Mouse (Mus musculus): ENCODE results near the gene Mep1a. TPM values are rescaled to one million over a fixed set of nuclear protein-coding genes. Genes with fewer than 3 reads are reported as not detected.
"Not testable (repeated sequence)": the region's sequence is repeated elsewhere in the genome, so short reads cannot be mapped to it uniquely, and the experiment has no call there.

Mep1a gene
- total and polyA plus RNA-seq, 3 experiments, result not detected

- WGBS, result 15% methylated on average over 4 of the region's 4 CpGs
- no peaks in the 10 kb centered on the region for H3K79me2 ChIP-seq (replicated peaks; ENCODE audit: control insufficient read depth, insufficient read depth, low read length)
- H3K36me3 ChIP-seq (ENCODE audit: control insufficient read depth, insufficient read depth, low read length), result no peaks in the 10 kb centered on the region
- TF ChIP-seq CTCF (IDR thresholded peaks at IDR 0.05), result no peak
- no peak for TF ChIP-seq EP300 (IDR thresholded peaks at IDR 0.05; ENCODE audit: insufficient read depth, low read depth, low read length)
- no peak for TF ChIP-seq POLR2A (IDR thresholded peaks at IDR 0.05; ENCODE audit: insufficient read depth, low read depth, low read length)
- no peak for DNase-seq
- H3K4me3 ChIP-seq, result no peak overlapping the region
- H3K27ac ChIP-seq, result no peak overlapping the region
- intact Hi-C loops (cut with DNase I), result no loop called here
- H3K27me3 ChIP-seq (ENCODE audit: control insufficient read depth, insufficient read depth, low read length), result no peaks in the 10 kb centered on the region
- H3K9ac ChIP-seq (ENCODE audit: low read depth, low read length), result no peak overlapping the region
- no peaks in the 10 kb centered on the region for H3K4me1 ChIP-seq (ENCODE audit: control insufficient read depth, insufficient read depth, low read length)
Observed at GRCm38 (mm10) chr17:43497521-43497920, 5.1 kb downstream of the Mep1a start.

DNA sequence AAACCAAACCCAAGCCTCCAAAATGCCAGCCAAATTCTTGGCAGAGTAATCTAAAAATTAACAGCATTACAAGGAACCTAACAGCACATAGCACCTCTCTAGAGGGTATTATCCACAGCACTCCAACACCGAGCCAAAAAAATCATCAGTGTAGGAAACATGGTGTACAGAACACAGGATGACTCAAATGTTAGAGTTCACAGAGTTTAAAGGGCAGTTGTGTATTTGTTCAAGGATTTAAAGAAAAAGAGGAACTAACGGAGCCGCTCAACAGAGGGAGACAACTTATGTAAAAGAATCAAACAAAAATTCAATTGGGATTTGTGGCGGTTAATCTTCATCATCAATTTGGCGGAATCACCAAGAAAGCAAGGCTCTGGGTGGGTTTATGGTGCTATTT is 7.1 kb downstream of the Mep1a start:
- no peak overlapping the region for H3K27ac ChIP-seq
- H3K79me2 ChIP-seq (replicated peaks; ENCODE audit: control insufficient read depth, insufficient read depth, low read length), result no peaks in the 10 kb centered on the region
- no peak overlapping the region for H3K4me3 ChIP-seq
- no peaks in the 10 kb centered on the region for H3K27me3 ChIP-seq (ENCODE audit: control insufficient read depth, insufficient read depth, low read length)
- TF ChIP-seq CTCF (IDR thresholded peaks at IDR 0.05) (no peak), EP300 (IDR thresholded peaks at IDR 0.05; ENCODE audit: insufficient read depth, low read depth, low read length) (no peak), POLR2A (IDR thresholded peaks at IDR 0.05; ENCODE audit: insufficient read depth, low read depth, low read length) (no peak)
- no peak for DNase-seq
- H3K9ac ChIP-seq (ENCODE audit: low read depth, low read length), result no peak overlapping the region
- 78% methylated on average over 5 of the region's 5 CpGs for WGBS
- no peaks in the 10 kb centered on the region for H3K4me1 ChIP-seq (ENCODE audit: control insufficient read depth, insufficient read depth, low read length)
- intact Hi-C loops (cut with DNase I), result no loop called here
- no peaks in the 10 kb centered on the region for H3K36me3 ChIP-seq (ENCODE audit: control insufficient read depth, insufficient read depth, low read length)

DNA sequence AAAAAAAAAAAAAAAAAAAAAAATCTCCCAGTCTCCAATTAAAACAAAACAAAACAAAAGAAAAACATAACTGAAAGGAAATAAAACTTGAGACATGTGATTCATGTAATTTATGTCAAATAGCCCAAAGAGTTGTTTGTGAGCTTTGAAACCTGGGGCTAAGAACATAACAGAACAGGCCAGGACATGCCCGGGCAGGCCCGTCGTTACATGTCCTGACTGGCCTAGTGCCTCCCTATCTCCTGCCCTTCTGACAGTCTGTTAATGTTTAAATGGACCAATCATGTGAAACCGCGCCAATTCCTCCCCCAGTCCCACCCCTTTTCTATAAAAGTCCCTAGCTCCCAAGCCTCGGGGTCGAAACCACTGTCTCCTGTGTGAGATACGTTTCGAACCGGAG is 12.2 kb downstream of the Mep1a start:
- H3K36me3 ChIP-seq (ENCODE audit: control insufficient read depth, insufficient read depth, low read length); H3K27me3 ChIP-seq (ENCODE audit: control insufficient read depth, insufficient read depth, low read length); H3K9ac ChIP-seq (ENCODE audit: low read depth, low read length); H3K4me1 ChIP-seq (ENCODE audit: control insufficient read depth, insufficient read depth, low read length); DNase-seq; intact Hi-C loops (cut with DNase I); H3K4me3 ChIP-seq; H3K79me2 ChIP-seq (replicated peaks; ENCODE audit: control insufficient read depth, insufficient read depth, low read length); H3K27ac ChIP-seq: not testable (repeated sequence)
- WGBS, result 97% methylated on average over 10 of the region's 10 CpGs

GRCm38 (mm10) chr17:43488439-43489151 is 14.0 kb downstream of the Mep1a start:
- Histone ChIP-seq H3K27ac (no peak overlapping the region), H3K4me1 (ENCODE audit: control insufficient read depth, insufficient read depth, low read length) (no peaks in the 10 kb centered on the region), H3K36me3 (ENCODE audit: control insufficient read depth, insufficient read depth, low read length) (no peaks in the 10 kb centered on the region), H3K9ac (ENCODE audit: low read depth, low read length) (no peak overlapping the region), H3K27me3 (ENCODE audit: control insufficient read depth, insufficient read depth, low read length) (no peaks in the 10 kb centered on the region), H3K4me3 (no peak overlapping the region), H3K79me2 (replicated peaks; ENCODE audit: control insufficient read depth, insufficient read depth, low read length) (no peaks in the 10 kb centered on the region)
- intact Hi-C loops (cut with DNase I), result no loop called here
- TF ChIP-seq CTCF (IDR thresholded peaks at IDR 0.05) (no peak), POLR2A (IDR thresholded peaks at IDR 0.05; ENCODE audit: insufficient read depth, low read depth, low read length) (no peak), EP300 (IDR thresholded peaks at IDR 0.05; ENCODE audit: insufficient read depth, low read depth, low read length) (no peak)
- WGBS, result 71% methylated on average over 2 of the region's 2 CpGs
- no peak for DNase-seq

- Histone ChIP-seq H3K4me3 (no peak overlapping the region), H3K79me2 (replicated peaks; ENCODE audit: control insufficient read depth, insufficient read depth, low read length) (no peaks in the 10 kb centered on the region), H3K27ac (no peak overlapping the region), H3K4me1 (ENCODE audit: control insufficient read depth, insufficient read depth, low read length) (no peaks in the 10 kb centered on the region), H3K27me3 (ENCODE audit: control insufficient read depth, insufficient read depth, low read length) (no peaks in the 10 kb centered on the region), H3K36me3 (ENCODE audit: control insufficient read depth, insufficient read depth, low read length) (no peaks in the 10 kb centered on the region), H3K9ac (ENCODE audit: low read depth, low read length) (no peak overlapping the region)
- intact Hi-C loops (cut with DNase I), result no loop called here
- no peak for TF ChIP-seq POLR2A (IDR thresholded peaks at IDR 0.05; ENCODE audit: insufficient read depth, low read depth, low read length)
- TF ChIP-seq CTCF (IDR thresholded peaks at IDR 0.05), result no peak
- no peak for TF ChIP-seq EP300 (IDR thresholded peaks at IDR 0.05; ENCODE audit: insufficient read depth, low read depth, low read length)
- 79% methylated on average over 3 of the region's 3 CpGs for WGBS
- no peak for DNase-seq
Observed at GRCm38 (mm10) chr17:43485982-43486381, 16.6 kb downstream of the Mep1a start.

DNA sequence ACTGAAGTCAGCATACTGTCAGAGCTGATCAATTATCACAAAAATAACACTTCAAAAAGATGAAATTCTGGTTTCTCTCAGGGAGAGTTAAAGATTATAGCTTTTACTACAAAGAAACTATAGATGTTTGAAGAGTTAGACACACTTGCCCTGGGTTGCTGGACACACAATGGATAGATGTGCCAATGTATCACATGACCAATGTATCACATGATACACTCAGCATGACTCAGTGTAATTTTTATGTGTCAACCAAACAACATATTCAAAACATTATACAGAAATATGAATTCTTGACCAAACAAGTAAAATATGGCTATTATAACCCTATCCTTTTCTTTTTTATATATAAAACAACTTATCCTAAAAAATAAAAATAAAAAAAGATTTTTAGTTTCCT is 25.0 kb downstream of the Mep1a start:
- no peak for TF ChIP-seq CTCF (IDR thresholded peaks at IDR 0.05)
- no peak for TF ChIP-seq POLR2A (IDR thresholded peaks at IDR 0.05; ENCODE audit: insufficient read depth, low read depth, low read length)
- TF ChIP-seq EP300 (IDR thresholded peaks at IDR 0.05; ENCODE audit: insufficient read depth, low read depth, low read length), result no peak
- DNase-seq, result no peak
- intact Hi-C loops (cut with DNase I), result loop anchor here (10.0 kb wide), 1 partner anchor 363 kb away; no protein-coding TSS in a partner anchor
- Histone ChIP-seq H3K79me2 (replicated peaks; ENCODE audit: control insufficient read depth, insufficient read depth, low read length) (no peaks in the 10 kb centered on the region), H3K9ac (ENCODE audit: low read depth, low read length) (no peak overlapping the region), H3K4me3 (no peak overlapping the region), H3K36me3 (ENCODE audit: control insufficient read depth, insufficient read depth, low read length) (no peaks in the 10 kb centered on the region), H3K27me3 (ENCODE audit: control insufficient read depth, insufficient read depth, low read length) (no peaks in the 10 kb centered on the region), H3K4me1 (ENCODE audit: control insufficient read depth, insufficient read depth, low read length) (no peaks in the 10 kb centered on the region), H3K27ac (no peak overlapping the region)
